Mouse (Mus musculus) stomach, postnatal 0 days (tissue): ENCODE measurements around the gene C2cd4c. TPM values are rescaled to one million over a fixed set of nuclear protein-coding genes. Genes with fewer than 3 reads are reported as not detected.
A peak's percentile ranks its signal among the peaks of the same experiment; 100 is the strongest.

Experiments used
- ATAC-seq: fragments of 200-750 bp; cut with Nextera tagmentation; 2 replicates; pipeline ENCODE4 v1.8.0; 2017; ENCODE audit not compliant: low FRiP score, low TSS enrichment
- DNase-seq: peaks from one replicate; pipeline ENCODE4 v3.0.0-alpha.2; 2016; ENCODE audit warnings: low spot score
- H3K27ac ChIP-seq: fragments of 300-500 bp; sonication (generic); replicated peaks from 2 replicates; pipeline ENCODE4 v1.5.1; 2014; ENCODE audit warnings: mild to moderate bottlenecking, control low read depth
- H3K27me3 ChIP-seq: fragments of 300-500 bp; sonication (generic); 2 replicates; pipeline ENCODE4 v1.6.1; 2014; ENCODE audit warnings: low read length; ENCODE audit not compliant: control insufficient read depth, insufficient read depth
- H3K36me3 ChIP-seq: fragments of 300-500 bp; sonication (generic); 2 replicates; pipeline ENCODE4 v1.6.1; 2014; ENCODE audit warnings: low read length, mixed read lengths; ENCODE audit not compliant: control insufficient read depth, insufficient read depth
- H3K4me1 ChIP-seq: fragments of 300-500 bp; sonication (generic); replicated peaks from 2 replicates; pipeline ENCODE4 v1.6.1; 2014; ENCODE audit warnings: antibody characterized with exemption; ENCODE audit not compliant: control insufficient read depth, insufficient read depth
- H3K4me2 ChIP-seq: fragments of 300-500 bp; sonication (generic); replicated peaks from 2 replicates; pipeline ENCODE4 v1.6.1; 2014; ENCODE audit warnings: low read depth, mild to moderate bottlenecking, control low read depth, moderate library complexity
- H3K4me3 ChIP-seq: fragments of 300-500 bp; sonication (generic); 2 replicates; pipeline ENCODE4 v1.5.1; 2014; ENCODE audit warnings: low read depth, low read length, control low read depth
- H3K9ac ChIP-seq: fragments of 300-500 bp; sonication (generic); 2 replicates; pipeline ENCODE4 v1.6.1; 2014; ENCODE audit warnings: mild to moderate bottlenecking, low read length, control low read depth, mixed read lengths
- H3K9me3 ChIP-seq: fragments of 300-500 bp; sonication (generic); 2 replicates; pipeline ENCODE4 v1.6.1; 2016; ENCODE audit warnings: low read length; ENCODE audit not compliant: control insufficient read depth
- CTCF ChIP-seq: IDR thresholded peaks from 2 replicates; pipeline ENCODE4 v1.5.1; 2016; ENCODE audit warnings: antibody characterized with exemption, low read depth, mild to moderate bottlenecking, moderate library complexity
- EP300 ChIP-seq: optimal IDR thresholded peaks from 2 replicates; pipeline ENCODE3; 2016; ENCODE audit warnings: antibody characterized with exemption
- WGBS: fragments of 180-500 bp; shearing (Covaris S2); extraction: QIAGEN DNeasy Blood & Tissue Kit; methylation state at CpG from one replicate; pipeline ENCODE4 v1.1.7; 2014; 5-methylcytosine and 5-hydroxymethylcytosine counted together
- polyA plus RNA-seq: library from polyadenylated mRNA; unstranded; fragments of >200 nt; fragmentation: Nextera tagmentation; extraction: Ambion mirVana; gene quantifications from 2 replicates; pipeline ENCODE4 v1.2.1, GENCODE M21; 2015

Gene C2cd4c
- polyA plus RNA-seq, 1 experiment from 2014 or later = 0.07 TPM

- Histone ChIP-seq H3K27me3 (peaks cover 3% of the 10 kb centered on the region; the same call in 1 of the 2 replicates), H3K9me3 (no peaks in the 10 kb centered on the region), H3K4me1 (no peaks in the 10 kb centered on the region), H3K36me3 (no peaks in the 10 kb centered on the region), H3K27ac (no peak overlapping the region), H3K4me3 (no peak overlapping the region), H3K9ac (no peak overlapping the region), H3K4me2 (no peak overlapping the region)
- WGBS = 29% methylated on average over 2 of the region's 2 CpGs
- DNase-seq (peak; percentile 58), ATAC-seq (peak; percentile 78)
- TF ChIP-seq EP300 (no peak), CTCF (no peak)
Measured at GRCm38 (mm10) chr10:79607892-79608291, 5.9 kb downstream of the C2cd4c start.

GRCm38 (mm10) chr10:79606537-79606936 is 7.3 kb downstream of the C2cd4c start:
- no peak for DNase-seq

GRCm38 (mm10) chr10:79597936-79598230 is 15.9 kb downstream of the C2cd4c start:
- WGBS = 65% methylated on average over 4 of the region's 4 CpGs
- Histone ChIP-seq H3K4me2 (no peak overlapping the region), H3K4me3 (no peak overlapping the region), H3K9ac (no peak overlapping the region), H3K27ac (no peak overlapping the region), H3K9me3 (no peaks in the 10 kb centered on the region), H3K27me3 (no peaks in the 10 kb centered on the region), H3K36me3 (no peaks in the 10 kb centered on the region), H3K4me1 (no peaks in the 10 kb centered on the region)
- DNase-seq = no peak
- TF ChIP-seq CTCF (no peak), EP300 (no peak)
- ATAC-seq = no peak

More at GRCm38 (mm10) chr10:79606537-79606936, 7.3 kb downstream of the C2cd4c start:
- no peak overlapping the region for H3K4me3 ChIP-seq
- no peak overlapping the region for H3K4me2 ChIP-seq
- no peak overlapping the region for H3K9ac ChIP-seq
- TF ChIP-seq EP300 (no peak), CTCF (no peak)
- ATAC-seq = no peak
- WGBS = 62% methylated on average over 4 of the region's 4 CpGs
- H3K27me3 ChIP-seq = no peaks in the 10 kb centered on the region
- H3K4me1 ChIP-seq = no peaks in the 10 kb centered on the region
- no peak overlapping the region for H3K27ac ChIP-seq
- H3K9me3 ChIP-seq = no peaks in the 10 kb centered on the region
- no peaks in the 10 kb centered on the region for H3K36me3 ChIP-seq

GRCm38 (mm10) chr10:79597051-79597935 is 16.5 kb downstream of the C2cd4c start:
- TF ChIP-seq EP300 (no peak), CTCF (no peak)
- ATAC-seq = no peak

GRCm38 (mm10) chr10:79595590-79595929 is 18.3 kb downstream of the C2cd4c start:
- H3K4me1 ChIP-seq = no peaks in the 10 kb centered on the region

More at GRCm38 (mm10) chr10:79597051-79597935, 16.5 kb downstream of the C2cd4c start:
- Histone ChIP-seq H3K9ac (no peak overlapping the region), H3K36me3 (no peaks in the 10 kb centered on the region), H3K27ac (no peak overlapping the region), H3K4me3 (no peak overlapping the region), H3K4me1 (no peaks in the 10 kb centered on the region), H3K27me3 (no peaks in the 10 kb centered on the region), H3K9me3 (no peaks in the 10 kb centered on the region), H3K4me2 (no peak overlapping the region)
- no peak for DNase-seq
- 34% methylated on average over 13 of the region's 13 CpGs for WGBS

GRCm38 (mm10) chr10:79594872-79595589 is 18.8 kb downstream of the C2cd4c start:
- Histone ChIP-seq H3K9me3 (no peaks in the 10 kb centered on the region), H3K27ac (no peak overlapping the region), H3K36me3 (no peaks in the 10 kb centered on the region), H3K4me2 (no peak overlapping the region), H3K9ac (no peak overlapping the region), H3K4me1 (no peaks in the 10 kb centered on the region), H3K27me3 (no peaks in the 10 kb centered on the region), H3K4me3 (no peak overlapping the region)
- WGBS = 14% methylated on average over 17 of the region's 17 CpGs
- DNase-seq = peak; percentile 62
- TF ChIP-seq EP300 = no peak
- TF ChIP-seq CTCF = peak; percentile 95
- peak; percentile 91 for ATAC-seq

More at GRCm38 (mm10) chr10:79595590-79595929, 18.3 kb downstream of the C2cd4c start:
- 49% methylated on average over 8 of the region's 8 CpGs for WGBS
- DNase-seq = no peak
- no peaks in the 10 kb centered on the region for H3K27me3 ChIP-seq
- no peak; the same call in 1 of the 2 replicates for ATAC-seq
- no peak overlapping the region for H3K27ac ChIP-seq
- TF ChIP-seq EP300 (no peak), CTCF (no peak)
- H3K4me3 ChIP-seq = no peak overlapping the region
- no peak overlapping the region for H3K4me2 ChIP-seq
- H3K9me3 ChIP-seq = no peaks in the 10 kb centered on the region
- no peaks in the 10 kb centered on the region for H3K36me3 ChIP-seq
- H3K9ac ChIP-seq = no peak overlapping the region
